Mouse (Mus musculus) regulatory T cell (primary cell): ENCODE measurements at regions not wholly inside any gene's neighbourhood (a gene's known extent, or its start where the extent isn't known, plus 50 kb on each side); places are given as distances from the start of the nearest gene placed in this dataset.
"Not testable (repeated sequence)": the region's sequence is repeated elsewhere in the genome, so short reads cannot be mapped to it uniquely, and the experiment has no call there.

Experiments
- in situ Hi-C: fragments of 300-600 bp; cut with MboI, MseI; formaldehyde crosslinking; loops from one replicate; pipeline ENCODE4 v1.15.1; 2025; ENCODE audit warnings: high pct_unique_total_duplicates

DNA sequence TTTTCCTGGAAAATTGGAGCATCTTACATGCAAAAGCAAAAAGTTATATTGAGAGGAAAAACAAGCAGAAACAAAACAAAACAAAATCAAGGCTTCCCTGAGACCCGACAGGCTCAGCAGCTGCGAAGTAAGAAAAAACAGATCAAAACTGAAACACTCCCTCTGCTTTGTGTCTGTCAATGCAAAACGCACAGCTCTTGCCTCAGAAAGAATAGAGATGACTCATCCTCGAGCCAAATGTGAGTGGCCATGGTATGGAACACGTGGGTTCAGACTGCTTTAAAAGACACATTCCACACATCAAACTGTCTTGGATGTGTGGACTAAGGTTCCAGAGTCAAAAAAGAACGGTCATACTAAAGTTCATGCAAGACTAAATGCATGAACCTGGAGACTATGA lies 163.3 kb upstream of the Fer start:
- in situ Hi-C loops: no loop called here

DNA sequence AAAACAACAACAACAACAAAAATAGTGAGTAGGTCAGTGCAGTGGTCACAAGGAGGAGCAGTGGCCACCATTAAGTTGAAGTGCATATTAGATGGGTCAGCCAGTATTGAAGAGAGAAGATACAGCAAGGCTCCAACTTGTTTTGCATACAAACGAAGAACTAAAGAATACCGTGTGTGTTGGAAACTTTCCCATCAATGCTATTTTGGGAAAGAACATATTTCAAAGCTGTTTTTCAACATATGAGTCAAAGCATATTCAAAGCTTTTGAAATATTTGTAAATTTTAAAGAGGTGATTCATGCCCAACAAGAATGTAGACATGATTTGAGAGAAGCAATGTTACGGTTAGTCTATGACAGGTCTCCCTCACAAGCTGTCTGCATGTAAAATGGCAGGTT lies 157.9 kb upstream of the Fer start:
- in situ Hi-C loops: no loop called here

GRCm38 (mm10) chr17:63712937-63713336 lies 149.9 kb upstream of the Fer start:
- in situ Hi-C loops: no loop called here

DNA sequence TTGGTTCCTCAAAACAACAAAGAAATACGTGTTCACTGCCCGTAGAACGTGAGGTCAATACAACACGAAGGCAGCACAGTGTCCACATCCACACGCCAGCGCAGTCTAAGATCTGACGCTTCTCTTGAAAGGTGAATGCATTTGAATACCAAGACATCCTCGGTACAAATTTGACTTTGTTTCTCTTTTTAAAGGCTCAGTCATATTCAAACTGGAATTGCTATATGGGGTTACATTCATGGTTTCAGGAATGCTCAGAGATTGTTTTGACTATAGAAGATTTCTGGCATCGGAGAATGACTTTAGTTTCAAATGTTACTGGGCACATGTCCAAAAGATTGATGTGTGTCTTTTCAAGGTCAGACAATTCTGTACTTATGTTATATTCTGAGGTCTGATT lies 147.2 kb upstream of the Fer start:
- in situ Hi-C loops: no loop called here

DNA sequence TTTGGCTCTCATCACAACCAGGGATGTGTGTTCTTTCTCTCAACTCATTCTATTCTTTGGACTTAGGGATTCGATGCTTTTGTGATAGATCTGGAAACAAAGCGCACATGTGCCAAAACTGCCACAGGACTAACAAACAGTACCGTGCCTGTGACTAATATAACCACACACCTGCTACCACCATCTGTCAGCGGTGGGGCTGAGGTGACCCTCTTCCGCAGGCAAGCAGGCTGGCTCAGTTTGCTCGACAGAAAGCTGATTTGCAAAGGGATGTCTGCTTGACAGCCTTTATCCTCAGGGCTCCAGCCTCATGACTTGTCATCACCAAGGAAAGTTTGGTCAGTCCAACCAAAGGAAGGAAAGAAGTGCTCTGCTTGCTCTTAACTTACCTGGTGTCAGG lies 146.7 kb upstream of the Fer start:
- in situ Hi-C loops: no loop called here

- in situ Hi-C loops: no loop called here
Measured at GRCm38 (mm10) chr17:63717051-63717578, 145.7 kb upstream of the Fer start.

- in situ Hi-C loops: no loop called here
Measured at GRCm38 (mm10) chr17:63718972-63719715, 143.7 kb upstream of the Fer start.

- in situ Hi-C loops: loop anchor here (5.0 kb wide), 1 partner anchor 53 kb away; no protein-coding TSS in a partner anchor
Measured at GRCm38 (mm10) chr17:63719771-63720170, 143.1 kb upstream of the Fer start.

GRCm38 (mm10) chr17:63720883-63721282 lies 142.0 kb upstream of the Fer start:
- in situ Hi-C loops: loop anchor here (5.0 kb wide), 1 partner anchor 51 kb away; no protein-coding TSS in a partner anchor

GRCm38 (mm10) chr17:63722434-63723004 lies 140.3 kb upstream of the Fer start:
- in situ Hi-C loops: loop anchor here (5.0 kb wide), 1 partner anchor 50 kb away; no protein-coding TSS in a partner anchor

DNA sequence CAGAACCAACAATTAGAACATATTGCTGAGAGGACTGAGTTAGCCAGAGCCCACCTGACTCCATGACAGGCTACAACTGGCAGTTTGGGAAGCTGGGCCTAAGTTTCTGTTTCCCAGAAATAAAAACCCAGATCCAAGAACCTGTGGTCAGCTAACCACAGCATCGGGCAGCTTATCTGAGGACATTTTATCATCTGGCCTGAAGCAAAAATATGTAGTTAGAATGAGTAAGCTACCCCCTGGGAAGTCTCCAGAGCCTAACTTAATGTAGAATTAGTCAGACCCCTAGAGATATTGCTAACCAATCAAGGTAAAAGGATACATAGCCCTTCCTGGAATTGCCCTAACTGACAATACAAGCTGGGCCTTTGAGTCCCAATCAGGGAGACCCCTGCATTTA lies 124.7 kb upstream of the Fer start:
- in situ Hi-C loops: no loop called here

- in situ Hi-C loops: no loop called here
Measured at GRCm38 (mm10) chr17:63739710-63740109, 123.2 kb upstream of the Fer start.

DNA sequence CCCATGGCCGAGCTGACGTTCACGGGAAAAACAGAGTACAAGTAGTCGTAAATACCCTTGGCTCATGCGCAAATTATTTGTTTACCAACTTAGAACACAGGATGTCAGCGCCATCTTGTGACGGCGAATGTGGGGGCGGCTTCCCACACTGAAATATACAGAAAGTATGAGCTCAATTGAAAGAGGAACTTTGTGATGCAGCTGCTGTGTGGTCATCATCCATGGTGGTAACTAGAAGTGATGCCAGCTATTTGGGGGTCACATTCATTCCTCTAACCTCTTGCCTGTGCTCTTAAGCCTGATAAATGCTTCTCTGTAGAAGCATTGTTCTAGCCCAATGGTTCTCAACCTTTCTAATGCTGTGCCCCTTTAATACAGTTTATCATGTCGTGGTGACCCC lies 113.6 kb upstream of the Fer start:
- in situ Hi-C loops: not testable (repeated sequence)

- in situ Hi-C loops: no loop called here
Measured at GRCm38 (mm10) chr17:63754399-63754798, 108.5 kb upstream of the Fer start.

GRCm38 (mm10) chr17:63757896-63758695 lies 104.8 kb upstream of the Fer start:
- in situ Hi-C loops: no loop called here

GRCm38 (mm10) chr17:63758817-63759404 lies 104.0 kb upstream of the Fer start:
- in situ Hi-C loops: no loop called here

GRCm38 (mm10) chr17:63761058-63761457 lies 101.8 kb upstream of the Fer start:
- in situ Hi-C loops: no loop called here

DNA sequence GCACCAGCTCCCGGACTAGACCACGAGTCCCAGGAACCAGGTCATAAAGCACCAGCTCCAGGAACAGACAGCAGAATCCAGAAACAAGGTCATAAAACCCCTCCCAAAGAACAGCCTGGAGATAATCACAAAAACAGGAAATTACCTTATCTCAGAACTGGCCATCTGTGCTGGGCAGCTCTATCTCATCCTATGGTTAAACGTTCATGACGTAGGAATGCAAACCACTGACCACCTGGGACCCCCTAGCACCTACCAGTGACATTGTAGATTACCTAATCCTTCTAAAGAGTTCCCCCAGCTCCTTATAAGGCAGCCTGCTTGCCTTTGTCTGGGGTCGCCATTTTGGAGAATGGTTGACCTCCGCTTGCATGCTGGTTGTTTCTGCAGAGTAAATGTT lies 91.8 kb upstream of the Fer start:
- in situ Hi-C loops: loop anchor here (5.0 kb wide), 1 partner anchor 49 kb away; no protein-coding TSS in a partner anchor

DNA sequence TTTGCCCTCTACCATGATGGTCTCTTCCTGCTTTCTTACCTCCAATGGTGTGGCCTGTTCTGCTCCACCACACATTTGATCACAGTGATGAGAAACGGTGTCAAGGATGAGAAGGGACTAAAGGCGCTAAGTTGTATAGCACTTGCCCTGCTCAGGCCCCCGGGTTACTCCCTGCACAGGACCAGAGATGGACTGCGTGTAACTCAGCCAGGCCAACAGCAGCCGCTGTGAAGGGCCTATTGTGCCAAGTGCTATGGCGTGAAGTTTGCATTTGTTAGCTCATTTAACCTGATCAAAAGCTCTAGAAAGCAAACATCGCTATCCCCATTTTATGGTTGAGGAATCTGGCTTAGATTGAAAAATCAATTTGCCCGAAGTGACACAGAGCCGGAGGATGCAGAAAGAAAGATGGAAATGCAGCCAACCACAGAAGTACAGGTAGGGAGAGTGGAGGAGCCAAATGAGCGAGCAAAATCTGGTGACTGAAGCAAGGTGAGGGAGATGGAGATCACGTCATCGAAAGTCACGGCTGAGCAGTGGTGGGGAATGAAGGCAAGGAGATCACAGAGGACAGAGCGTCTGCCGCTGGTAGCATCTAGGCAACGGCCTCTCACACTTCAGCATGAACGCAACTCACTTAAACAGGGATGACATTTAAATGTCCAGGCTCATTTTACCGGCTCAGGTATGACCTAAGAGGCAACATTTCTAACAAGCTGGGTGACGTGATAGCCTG lies 78.3 kb upstream of the Fer start:
- in situ Hi-C loops: no loop called here

DNA sequence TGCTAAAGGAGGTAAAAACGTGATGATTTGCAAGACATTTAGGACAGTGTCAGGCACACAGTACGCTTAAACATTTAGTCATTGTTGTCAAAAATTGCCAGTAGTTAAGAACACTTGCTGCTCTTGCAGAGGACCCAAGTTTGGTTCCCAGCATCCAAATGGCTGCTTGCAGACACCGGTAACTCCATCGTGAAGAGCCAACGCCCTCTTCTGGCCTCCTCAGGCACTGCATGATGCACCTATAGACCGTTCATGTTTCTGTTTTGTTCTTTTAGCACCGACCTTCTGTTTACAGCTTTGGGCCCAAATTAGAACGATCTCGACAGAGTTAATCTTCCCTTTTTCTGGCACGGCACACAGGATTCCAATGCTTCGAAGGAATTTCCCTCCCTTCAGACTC lies 76.4 kb upstream of the Fer start:
- in situ Hi-C loops: no loop called here

DNA sequence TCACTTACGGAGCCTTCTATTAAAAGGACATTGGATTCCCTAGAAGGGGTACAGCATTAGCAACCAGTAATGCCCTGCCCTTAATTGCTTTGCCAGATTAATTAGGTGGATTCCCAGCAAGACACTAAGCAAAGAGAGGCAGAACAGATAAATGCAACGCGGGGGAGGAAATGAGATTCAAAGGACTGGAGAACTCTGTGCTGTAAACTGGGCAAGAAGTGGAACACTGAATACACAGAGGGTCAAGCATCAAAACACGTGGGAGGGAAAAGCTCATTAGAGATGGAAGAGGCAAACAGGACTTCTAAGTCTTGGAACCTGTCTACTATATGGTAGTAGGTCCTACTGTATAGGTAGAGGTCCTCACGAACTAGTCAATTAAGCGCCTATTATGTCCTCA lies 68.5 kb upstream of the Fer start:
- in situ Hi-C loops: no loop called here
